Mouse (Mus musculus): ENCODE results near the gene Gabrr3. TPM values are rescaled to one million over a fixed set of nuclear protein-coding genes. Genes with fewer than 3 reads are reported as not detected.
"Not testable (repeated sequence)": the region's sequence is repeated elsewhere in the genome, so short reads cannot be mapped to it uniquely, and the experiment has no call there.

The Gabrr3 gene
- not detected for total RNA-seq (2021)
- long read RNA-seq, experiment 1 = 0 reads
- long read RNA-seq, experiment 2 = 0 reads

DNA sequence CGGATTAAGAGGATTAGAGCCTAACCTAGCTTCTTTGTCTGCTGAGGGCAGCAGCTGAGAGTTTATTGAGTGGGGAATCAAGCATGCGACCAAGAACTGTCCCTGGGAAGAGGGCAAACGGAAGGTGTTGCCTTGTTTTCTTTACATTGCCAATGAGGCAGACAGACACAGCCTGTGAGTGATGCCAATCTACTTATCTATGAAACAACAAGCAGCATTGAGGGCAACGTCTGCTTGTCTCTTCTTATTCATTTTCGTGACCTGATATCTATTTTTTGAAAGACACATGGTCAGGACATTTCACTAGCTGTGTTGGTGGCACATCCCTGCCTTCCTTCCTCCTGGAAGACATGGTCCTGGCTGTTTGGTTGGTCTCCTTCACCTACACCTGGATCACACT, at the start of gene Gabrr3:
TSS of gene Gabrr3 (plus strand) at position 301 of the 400 bp plus-strand sequence.
- intact Hi-C loops (cut with DNase I; ENCODE audit: low total_unique reads) = no loop called here

DNA sequence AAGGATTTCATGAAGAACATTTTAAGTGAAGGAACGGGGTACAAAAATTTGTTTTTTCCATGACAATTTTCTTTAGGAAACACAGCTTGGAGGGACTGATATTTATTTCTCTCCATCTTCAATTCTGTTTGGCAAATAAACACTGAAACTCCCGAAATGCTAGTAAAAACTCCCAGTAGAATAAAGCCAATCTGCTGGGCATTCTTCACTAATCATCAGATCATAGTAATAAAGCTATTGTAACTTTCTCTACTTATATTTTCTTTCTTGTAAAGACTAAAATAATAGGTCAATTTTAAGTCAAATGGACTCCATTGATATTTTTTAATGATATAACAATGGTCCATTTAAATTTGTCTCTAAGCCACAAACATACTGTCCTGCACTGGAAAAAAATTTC, 43.2 kb upstream of the Gabrr3 start, which contains the start of gene Olfr209:
TSS of gene Olfr209 (minus strand) at position 101 of the 400 bp plus-strand sequence.
- no peak for DNase-seq
- intact Hi-C loops (cut with DNase I; ENCODE audit: low total_unique reads) = no loop called here

More for the DNA sequence above, at the start of gene Gabrr3:
- no peak for DNase-seq

DNA sequence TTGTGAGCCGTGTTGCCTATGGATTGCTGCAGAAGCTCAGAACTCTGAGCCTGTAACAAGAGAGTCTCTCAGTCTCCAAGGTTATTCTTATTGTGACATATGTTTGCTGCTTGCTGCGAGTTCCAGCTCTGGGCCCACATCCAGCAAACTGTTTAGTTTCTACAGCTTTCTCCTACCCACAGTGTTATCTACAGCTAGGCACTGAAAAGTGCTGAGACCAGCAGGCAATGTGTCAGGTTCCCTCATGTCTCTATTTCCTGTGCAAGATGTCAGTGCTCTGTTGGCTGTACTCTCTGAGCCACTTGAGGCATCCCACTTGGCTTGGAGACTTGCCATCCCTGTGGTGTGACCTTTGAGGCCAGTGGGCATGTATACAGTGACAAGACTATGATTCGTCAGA, 13.8 kb upstream of the Gabrr3 start:
- DNase-seq = no peak
- intact Hi-C loops (cut with DNase I; ENCODE audit: low total_unique reads) = no loop called here

DNA sequence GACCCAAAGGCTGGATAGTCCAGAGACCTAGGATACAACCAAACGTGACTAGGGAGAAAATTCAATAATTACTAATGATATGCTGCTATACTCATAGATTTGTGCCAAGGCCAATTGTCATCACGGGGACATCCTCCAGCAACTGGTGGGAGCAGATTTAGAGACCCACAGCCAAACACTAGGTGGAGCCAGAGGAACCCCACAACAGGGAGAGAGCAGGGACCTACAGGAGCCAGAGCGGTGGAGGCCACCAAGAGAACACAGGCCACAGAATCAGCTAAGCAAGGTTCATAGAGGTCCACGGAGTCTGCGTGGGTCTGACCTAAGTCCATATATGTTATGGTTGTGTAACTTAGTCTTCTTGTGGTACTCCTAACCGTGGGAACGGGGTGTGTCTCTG, 6.0 kb upstream of the Gabrr3 start:
- intact Hi-C loops (cut with DNase I; ENCODE audit: low total_unique reads) = no loop called here
- no peak for DNase-seq

DNA sequence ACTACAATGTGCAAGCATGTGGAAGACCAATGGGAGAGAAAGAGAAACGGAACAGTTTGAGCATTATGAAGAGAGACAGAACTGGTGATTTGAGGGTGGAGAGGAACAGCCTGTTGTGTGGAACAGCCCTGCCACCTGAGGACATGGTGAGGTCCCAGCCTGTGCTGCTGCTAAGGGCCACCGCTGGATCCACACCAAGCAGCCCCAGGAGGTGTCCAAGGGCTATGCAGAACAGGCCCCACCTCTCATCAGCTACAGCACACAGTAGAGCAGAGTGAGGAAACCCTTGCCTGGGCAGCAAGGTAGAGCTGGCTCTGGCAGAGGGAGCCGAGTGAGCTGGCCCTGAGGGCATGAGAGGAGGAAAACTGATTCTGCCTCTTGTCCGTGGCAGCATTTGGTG, 5.1 kb upstream of the Gabrr3 start:
- no peak for DNase-seq
- intact Hi-C loops (cut with DNase I; ENCODE audit: low total_unique reads) = no loop called here

DNA sequence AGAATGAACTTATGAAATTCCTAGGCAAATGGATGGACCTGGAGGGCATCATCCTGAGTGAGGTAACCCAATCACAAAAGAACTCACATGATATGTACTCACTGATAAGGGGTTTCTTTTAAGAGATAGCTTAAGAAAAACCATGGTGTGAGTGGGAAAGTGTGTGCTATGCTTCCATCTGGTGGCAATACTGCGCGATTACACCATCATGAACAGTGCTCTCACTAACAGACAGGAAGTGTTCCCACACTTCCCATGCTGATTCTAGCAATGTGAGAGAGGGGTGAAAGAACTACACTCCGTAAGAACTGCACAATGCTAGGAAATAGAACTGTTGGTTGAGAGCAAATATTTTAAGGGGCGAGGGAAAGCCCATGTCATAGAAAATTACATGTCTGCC, 3.4 kb upstream of the Gabrr3 start:
- intact Hi-C loops (cut with DNase I; ENCODE audit: low total_unique reads) = no loop called here
- DNase-seq = no peak

DNA sequence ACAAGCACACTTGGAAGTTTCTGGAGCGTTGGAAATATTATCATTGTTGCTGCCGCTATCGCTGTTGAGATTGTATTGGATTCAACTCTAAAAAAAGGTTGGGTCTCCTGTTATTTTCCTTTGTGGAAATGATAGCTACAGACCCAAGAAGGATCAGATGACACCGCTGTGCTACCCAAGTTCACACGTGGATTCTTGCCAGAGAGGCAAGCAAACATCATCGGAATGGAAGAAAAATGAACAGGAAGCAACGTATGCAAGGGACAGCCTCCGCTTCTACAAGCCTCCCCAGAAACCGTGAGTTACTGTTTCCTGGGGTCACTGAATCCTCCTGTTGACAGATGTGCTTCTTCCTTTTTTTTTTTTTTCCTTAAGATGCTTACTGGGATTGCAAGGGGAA, 2.3 kb upstream of the Gabrr3 start:
- DNase-seq = no peak
- intact Hi-C loops (cut with DNase I; ENCODE audit: low total_unique reads) = no loop called here

DNA sequence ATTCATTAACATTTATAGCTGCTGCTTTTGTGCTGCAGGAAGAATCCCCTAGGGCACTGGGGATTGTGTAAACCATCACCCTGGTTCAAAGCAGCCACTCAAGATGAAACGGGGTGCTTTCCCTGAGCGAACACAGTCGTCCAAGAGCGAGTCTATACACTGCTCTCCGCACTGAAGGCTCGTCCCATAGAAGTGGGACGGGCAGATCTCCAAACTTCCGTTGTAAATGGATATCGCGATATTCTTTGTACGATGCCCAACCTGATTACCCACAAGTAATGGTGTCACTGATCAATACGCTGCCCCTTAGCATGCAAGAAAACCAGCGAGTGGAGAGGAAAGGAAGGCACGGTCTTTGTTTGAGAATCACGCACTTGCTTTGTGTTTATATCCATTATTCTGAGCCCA, 2.2 kb downstream of the Gabrr3 start:
- intact Hi-C loops (cut with DNase I; ENCODE audit: low total_unique reads) = no loop called here
- no peak for DNase-seq

DNA sequence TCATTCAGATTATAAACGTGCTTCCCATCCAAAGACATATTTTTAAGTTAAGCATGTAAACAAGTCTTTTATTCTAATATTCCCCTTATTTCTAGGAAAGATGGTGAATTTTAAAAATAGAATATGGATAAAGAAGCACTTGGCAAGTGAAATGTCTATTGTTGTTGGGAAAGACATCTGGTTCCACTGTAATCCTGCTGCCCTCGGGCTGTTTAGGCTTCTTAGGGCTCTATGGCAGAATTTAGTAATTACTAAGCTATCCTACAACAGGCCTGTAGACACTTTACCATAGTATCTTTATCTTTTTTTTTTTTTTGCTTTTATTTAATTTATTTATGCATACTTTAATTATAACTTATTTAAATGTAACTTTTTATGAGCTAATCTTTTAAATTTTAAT, 2.7 kb downstream of the Gabrr3 start:
- no peak for DNase-seq
- intact Hi-C loops (cut with DNase I; ENCODE audit: low total_unique reads) = no loop called here

DNA sequence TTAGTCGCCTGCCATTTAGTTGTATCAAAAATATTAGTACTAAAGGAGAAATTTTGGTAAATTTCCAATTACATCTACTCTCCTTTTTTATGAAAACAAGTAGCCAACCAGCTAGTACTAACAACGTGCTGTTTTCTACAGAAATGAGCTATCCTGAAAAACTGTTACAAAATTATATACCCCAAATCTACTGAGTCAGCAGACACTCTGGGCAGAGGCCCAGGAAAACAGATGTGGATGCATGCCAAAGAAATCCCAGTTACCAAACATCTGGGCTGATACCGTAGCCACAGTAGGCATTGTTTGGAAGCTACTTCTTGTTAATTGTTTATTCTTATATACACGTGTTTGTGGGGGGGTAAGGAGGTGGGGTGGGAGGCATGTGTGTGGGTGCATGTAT, 6.3 kb downstream of the Gabrr3 start:
- no peak for DNase-seq
- intact Hi-C loops (cut with DNase I; ENCODE audit: low total_unique reads) = no loop called here

DNA sequence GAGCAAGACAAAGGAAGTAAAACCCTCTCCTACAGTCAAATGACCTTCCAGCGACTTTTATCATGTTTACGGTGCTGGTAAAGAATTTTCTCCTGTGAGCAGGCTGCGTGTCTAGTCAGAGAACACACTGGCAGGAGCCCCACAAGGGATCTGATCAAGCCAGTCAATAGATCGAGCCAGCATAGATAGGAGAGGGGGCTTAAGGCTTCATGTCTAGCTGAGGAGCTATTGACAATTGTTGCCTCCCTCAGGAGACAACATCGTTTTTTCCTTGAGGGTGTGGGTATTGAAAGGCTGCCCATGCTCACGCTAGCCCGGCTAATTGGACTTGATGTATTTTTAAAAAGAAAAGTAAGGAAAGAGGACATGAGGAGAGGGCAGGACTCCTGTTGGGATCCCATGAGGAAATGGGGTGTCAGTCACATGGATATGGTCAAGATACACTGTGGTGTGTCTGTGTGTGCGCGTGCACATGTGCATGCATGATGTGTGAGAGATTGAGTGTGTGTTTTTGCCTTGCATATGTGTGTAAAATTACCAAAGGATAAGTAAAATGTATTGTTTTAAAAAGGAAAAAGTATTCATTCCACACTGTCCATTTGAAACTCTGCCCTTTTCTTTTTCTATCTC, 13.2 kb downstream of the Gabrr3 start:
- intact Hi-C loops (cut with DNase I; ENCODE audit: low total_unique reads) = loop anchor here (5.0 kb wide), 1 partner anchor 197 kb away; no protein-coding TSS in a partner anchor
- DNase-seq = no peak

DNA sequence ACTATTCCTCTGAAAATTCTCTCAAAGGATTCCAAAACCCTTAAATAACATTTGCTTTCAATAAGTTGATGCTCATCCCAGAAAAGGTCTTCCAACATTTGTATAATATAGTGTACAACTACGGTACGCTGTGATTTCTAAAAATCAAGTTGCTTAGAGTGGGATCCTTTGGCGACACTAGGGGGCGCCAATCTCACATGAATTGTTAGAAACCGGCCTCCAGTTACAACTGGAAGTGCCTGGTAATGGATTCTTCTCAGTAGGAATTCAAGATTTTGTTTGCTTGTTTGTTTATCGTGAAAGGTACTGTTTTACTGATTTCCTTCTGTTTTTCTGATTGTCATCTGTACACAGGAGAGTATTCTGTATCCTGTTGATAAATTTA, 13.7 kb downstream of the Gabrr3 start:
- intact Hi-C loops (cut with DNase I; ENCODE audit: low total_unique reads) = loop anchor here (5.0 kb wide), 1 partner anchor 196 kb away; no protein-coding TSS in a partner anchor
- DNase-seq = peak; percentile 61

DNA sequence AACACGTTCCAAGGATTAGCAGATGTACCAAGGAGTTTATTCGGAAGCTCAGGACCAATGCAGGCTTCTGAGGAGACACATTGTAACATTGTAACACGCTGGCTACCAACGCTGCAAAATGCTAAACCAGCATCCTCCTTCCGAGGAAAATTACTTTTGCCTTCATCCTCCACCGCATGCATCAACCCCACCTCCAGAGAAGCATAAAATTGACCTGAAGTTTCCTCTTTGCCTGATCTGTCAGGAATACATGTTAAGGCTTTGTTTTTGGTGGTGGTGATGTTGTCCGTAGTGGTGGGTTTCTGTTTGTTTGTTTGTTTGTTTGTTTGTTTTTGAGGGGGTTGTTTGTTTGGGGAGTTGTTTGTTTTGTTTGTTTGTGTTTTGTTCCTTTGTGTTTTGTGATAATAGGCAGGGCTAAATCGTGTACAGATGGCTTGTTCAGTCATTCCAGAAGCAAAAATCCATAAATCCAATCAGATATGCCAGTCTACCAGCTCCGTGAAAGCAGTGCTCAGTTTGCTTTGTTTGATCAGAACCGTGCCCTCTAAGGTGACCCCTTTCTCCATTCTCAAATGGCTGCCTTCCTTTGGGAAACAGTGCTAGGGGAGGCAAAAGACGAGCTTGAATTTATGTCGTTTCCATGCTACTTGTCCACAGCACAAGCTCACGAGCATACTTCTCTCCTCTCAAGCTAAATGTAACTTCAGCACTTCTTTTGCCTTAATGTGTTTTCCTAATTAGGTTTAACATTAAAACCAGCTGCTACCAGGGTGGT, 14.6 kb downstream of the Gabrr3 start:
- no peak for DNase-seq
- intact Hi-C loops (cut with DNase I; ENCODE audit: low total_unique reads) = loop anchor here (5.0 kb wide), 1 partner anchor 196 kb away; no protein-coding TSS in a partner anchor

DNA sequence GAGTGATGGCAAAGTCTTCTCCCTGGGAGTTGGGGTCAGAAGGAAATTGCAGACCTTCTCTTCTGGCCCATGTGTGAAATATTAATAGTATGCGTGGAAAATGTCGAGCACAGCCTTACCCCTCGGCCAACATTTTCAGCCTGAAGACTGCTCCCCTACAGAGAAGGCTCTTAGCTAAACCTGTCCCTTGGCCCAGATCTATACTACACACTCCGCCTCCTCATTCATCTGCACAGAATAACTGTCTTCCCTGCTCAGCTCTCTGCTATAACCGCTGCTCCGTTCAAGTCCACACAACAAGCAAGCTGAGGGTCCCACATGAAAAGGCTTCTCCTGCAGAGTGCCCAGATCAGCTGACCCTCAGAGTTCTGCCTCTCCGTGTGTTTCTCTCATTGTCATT, 20.8 kb downstream of the Gabrr3 start:
- intact Hi-C loops (cut with DNase I; ENCODE audit: low total_unique reads) = no loop called here
- DNase-seq = no peak

DNA sequence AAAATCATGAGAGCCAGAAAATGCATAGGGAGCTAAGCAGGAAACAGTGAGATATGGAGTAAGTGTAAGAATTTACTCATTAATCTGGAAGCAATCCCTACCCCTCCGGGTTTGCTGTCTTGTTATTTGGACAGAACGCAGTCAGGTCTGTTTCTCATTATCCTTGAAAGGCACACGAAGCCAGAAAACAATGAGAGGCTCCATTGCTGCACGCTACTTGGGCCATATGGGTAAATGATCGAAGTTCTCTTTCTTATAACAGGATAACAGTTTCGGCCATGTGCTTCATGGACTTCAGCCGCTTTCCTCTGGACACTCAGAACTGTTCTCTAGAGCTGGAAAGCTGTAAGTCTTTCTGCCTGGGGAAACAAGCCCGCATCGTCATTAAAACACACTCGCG, 26.0 kb downstream of the Gabrr3 start:
- DNase-seq = no peak
- intact Hi-C loops (cut with DNase I; ENCODE audit: low total_unique reads) = no loop called here

DNA sequence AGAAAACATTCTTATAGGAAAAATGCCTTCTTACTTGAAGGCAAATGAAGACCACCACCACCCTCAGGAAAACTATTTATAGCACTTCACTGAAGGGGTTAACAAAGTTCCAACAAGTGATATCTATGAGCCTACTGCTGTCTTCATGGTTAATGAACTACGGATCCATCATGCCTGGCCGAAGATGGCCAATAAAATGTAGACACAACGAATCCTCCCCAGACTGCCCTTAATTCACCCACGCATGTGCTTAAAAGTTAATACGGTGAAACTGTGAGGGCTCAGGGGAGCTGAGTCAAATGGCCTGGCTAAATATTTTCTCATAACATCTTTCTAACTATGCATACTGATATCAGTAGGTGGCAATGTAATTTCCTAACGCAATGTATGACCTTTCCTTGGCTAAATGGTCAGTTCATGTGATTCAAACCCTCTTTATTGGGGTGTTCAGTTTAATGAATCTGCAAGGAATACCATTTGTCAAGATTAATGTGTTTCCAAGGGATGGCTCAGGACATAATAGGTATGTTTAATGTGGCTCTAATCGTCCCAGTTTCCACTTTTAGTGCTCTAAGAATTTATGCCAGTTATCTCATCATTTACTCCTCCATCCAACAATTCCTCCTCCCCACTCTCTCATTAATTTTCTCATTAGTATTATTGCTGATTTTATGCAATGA, 37.9 kb downstream of the Gabrr3 start:
- DNase-seq = no peak
- intact Hi-C loops (cut with DNase I; ENCODE audit: low total_unique reads) = no loop called here

DNA sequence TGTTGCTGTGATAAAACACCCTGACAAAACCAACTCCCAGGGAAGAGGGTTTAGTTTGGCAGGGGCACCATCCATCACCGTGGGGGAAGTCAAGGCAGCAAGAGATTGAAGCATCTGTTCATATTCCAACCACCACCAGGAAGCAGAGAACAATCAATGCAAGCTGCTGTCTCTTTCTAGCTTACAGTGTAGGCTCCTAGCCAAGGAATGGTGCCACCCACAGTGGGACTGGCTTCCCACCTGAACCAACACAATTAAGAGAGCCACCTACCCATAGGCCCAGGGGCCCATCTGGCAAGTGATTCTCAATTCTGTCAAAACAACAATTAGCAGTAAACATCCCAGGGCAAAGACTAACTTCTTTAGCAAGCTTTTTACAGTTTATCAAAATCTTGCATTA, 41.0 kb downstream of the Gabrr3 start:
- intact Hi-C loops (cut with DNase I; ENCODE audit: low total_unique reads) = no loop called here
- no peak for DNase-seq

DNA sequence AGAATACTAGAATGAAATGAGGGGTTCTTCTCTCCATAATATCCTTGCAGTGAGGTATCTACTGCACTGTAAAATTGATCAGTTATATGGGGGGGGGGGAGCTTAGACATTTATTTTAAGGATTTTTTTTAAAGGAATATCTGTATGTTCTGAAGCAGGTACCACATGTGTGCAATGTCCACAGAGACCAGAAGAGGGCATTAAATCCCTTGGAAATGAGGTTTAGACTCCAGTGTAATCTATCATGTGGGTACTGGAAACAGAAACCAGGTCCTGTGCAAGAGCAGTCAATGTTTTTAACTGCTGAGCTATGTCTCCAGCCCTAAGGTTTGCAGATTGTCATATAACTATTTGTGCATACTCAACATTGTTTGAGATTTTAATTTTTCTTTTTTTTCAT, 42.0 kb downstream of the Gabrr3 start:
- DNase-seq = no peak
- intact Hi-C loops (cut with DNase I; ENCODE audit: low total_unique reads) = no loop called here

DNA sequence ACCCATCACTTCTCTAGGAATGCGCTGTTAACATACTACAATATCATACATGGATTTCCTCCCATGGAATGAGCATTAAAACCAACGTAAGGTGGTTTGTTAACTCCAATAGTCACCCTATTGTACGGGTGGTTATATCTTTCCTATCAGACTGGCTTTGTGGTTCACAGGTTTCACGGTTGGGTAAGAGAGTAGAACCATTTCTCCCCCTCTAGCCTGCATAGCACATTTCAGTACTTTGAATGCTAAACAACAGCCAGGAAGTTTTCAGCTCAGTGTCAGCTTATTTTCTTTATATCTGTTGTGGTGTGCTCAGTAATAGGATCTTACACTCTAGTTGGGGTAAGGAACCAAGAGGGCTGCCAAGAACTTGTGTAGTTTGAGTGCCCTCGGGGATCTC, 44.7 kb downstream of the Gabrr3 start:
- intact Hi-C loops (cut with DNase I; ENCODE audit: low total_unique reads) = no loop called here
- no peak for DNase-seq

DNA sequence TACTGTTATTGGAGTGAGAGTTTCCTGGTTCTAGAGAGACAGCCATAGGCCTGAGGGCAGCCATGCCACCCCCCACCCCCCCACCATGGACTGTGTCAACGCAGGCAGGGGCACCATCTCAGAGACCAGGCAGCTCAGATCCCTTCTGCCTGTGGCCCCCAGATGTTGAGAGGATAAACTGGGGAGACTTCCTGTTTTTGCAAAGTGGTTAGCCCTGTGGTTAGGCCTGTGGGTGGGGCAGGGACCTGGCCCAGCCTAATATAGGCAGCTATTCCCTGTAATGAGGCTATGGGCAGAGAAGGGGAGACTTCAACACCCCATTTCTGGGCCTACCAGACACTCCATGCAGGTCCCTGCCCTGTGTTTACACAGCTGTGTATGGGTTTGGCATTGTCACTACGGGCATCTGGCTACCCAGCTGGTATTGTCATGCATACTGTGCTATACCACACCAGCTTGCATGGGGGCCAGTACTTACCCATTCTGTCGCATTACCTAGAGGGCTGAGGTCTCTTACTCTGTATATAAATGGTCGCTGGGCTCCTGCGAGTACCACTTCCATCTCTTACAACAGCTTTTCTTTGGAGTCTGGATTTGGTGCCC, 52.2 kb downstream of the Gabrr3 start:
- intact Hi-C loops (cut with DNase I; ENCODE audit: low total_unique reads); DNase-seq: not testable (repeated sequence)
